Mouse (Mus musculus): ENCODE measurements around the gene Slc7a4.

The Slc7a4 gene

DNA sequence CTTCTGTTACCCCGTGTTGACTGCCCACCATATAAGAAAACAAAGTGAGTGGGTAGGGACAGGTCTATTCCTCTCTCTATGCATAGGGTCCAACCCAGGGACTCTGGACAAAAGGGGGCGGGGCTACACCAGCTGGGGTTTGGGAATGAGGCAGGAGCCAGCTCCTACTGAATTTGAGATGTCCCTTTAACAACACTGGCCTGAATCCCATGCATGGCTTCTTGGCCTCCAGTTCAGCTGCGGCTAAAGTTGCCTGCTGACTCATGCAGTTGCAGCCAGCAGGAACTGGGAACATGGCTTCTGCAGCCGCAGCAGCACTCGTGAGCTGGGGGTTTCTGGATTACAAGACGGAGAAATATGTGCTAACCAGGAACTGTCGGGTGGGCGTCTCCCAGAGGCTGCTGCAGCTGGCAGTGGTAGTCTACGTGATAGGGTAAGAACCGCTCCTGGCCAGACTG, 21.2 kb downstream of the Slc7a4 start, which contains the start of gene P2rx6:
Gene P2rx6, plus strand, starts transcription at position 135 of the 458 bp plus-strand sequence.
- peak; percentile 65 for DNase-seq (ENCODE audit: low spot score)

DNA sequence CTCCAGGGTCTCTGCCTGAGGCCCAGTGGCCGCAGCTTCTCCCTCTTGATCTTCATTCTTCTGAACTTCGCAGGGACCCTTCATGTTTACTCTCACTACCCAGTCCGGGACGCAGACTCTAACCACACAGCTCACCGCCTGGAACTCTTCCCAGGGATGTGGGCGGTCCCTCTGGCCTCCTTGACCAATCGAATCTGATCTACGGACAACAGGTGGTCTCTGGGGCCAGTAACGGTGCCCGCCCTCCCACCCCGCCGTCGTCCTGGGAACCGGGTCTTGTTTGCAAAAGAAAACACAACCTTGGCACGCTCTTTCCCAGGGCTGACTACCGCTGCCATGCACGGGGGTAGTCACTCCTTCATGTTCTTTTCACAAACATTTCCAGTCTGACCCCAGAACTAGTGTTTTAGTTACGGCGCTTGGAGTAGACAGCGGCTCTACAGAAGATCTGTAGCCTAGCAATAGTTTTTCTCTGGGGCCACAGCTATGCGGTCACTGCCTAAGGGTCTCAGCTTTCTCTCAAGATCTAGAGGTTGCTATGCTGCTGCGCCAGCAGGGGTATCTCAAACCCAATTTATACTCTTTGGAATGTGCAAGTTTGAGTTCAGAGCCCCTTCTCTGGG, 21.8 kb downstream of the Slc7a4 start, which contains the start of gene Lrrc74b:
Gene Lrrc74b, minus strand, starts transcription at position 120 of the 623 bp plus-strand sequence.
- peak; percentile 82 for DNase-seq (ENCODE audit: low spot score)

DNA sequence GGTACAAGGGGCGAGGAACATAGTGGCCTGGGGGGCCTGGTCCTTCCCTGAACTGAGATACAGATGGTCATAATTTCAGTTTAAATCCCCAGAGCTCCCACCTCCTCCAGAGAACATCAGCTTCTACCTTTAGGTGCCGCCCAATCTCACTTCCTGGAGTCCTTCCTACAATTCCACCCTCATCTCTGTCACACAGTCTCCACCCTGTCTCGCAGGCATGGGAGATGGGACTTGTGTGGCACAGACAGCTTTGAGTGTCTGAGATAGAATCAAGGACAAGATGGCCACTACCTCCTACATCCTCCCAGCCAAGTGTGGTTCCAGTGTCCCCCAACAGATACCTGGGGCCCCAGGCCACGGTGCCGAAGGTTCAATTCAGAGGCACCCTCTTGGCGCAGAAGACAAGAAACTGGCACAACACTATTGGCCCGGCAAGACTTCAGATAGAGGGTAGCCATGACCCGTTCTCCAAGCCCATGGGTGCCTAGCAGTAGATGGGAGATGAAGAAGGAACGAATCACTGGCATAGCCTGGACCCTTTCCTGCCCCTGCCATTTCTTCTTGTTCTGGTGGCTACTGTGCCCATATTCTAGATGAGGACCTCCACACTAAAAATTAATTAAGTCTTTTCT, 23.5 kb downstream of the Slc7a4 start:
- no peak for DNase-seq (ENCODE audit: low spot score)

DNA sequence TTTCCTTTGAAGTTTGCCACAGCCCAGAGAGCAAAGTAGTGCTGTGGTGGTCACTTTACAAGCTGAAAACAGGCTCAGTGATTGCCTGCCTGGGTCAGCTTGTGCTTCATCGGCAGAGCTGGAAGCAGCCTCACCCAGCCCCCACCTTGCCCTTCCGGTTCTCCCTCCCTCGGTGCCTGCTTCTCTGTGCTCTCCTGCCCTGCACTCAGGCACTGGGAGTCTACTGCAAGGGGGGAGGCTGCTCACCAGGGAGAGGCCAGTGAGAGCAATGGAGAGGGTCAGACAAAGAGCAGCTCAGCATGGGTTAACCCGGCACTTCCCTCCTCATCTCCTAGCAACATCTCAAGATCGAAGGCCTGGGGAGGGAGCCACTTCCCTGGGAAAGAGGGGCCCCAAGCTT, 24.2 kb downstream of the Slc7a4 start:
- peak; percentile 39 for DNase-seq (ENCODE audit: low spot score)

DNA sequence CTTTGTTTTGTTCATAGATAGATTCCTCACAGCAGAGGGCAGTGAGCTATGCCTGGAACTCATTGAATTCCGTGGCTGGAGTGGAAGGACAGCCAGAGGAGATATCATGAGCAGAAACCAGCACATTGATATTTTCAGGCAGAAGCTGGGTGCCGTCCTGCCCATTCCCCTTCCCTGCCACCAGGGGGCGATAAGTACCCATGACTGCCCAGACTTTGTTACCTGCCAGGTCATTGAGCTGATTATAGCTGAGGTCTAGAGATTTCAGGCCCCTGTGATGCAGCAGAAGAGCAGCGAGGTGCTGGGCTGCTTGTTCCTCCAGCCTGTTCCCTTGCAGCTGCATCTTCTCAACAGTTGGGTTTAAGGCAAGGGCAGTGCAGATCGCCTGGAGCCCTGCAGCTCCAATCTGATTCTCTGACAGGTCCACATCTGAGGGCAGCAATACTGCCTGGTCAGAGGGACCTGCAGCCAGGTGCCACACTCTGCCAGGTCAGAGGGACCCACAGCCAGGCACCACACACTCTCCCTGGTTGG, 25.0 kb downstream of the Slc7a4 start:
- peak; percentile 85 for DNase-seq (ENCODE audit: low spot score)

DNA sequence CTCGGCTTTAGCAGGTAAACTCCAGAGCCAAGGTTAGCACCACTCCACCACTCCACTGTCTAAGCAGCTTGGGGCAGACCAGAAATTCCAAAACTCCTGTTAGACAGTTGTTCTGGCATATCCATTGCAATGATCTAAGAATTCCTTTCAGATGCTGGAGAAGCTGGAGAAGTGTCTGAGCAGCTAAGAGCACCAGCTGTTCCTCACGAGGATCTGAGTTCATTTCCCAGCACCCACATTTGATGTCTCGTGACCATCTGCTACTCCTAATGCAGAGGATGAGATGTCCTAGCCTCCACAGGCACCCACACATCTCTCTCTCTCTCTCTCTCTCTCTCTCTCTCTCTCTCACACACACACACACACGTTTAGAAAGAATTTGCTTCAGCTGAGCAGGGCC, 26.1 kb downstream of the Slc7a4 start:
- no peak for DNase-seq (ENCODE audit: low spot score)

DNA sequence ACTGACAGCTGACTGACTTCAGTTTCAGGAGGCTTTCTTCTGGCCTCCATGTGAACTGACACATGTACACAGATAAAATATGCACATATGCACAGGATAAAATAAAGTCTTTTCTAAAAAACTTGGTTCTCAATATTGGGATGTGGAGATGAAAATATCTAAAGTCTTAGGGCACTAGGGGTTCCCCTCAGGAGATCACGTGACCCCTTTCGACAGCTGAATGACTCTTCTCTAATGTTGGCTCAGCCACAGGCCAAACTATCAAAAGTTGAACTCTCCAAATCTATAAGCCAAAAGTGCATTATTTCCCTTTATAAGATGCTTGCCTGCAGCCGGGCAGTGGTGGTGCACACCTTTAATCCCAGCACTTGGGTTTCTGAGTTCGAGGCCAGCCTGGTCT, 26.8 kb downstream of the Slc7a4 start:
- no peak for DNase-seq (ENCODE audit: low spot score)

DNA sequence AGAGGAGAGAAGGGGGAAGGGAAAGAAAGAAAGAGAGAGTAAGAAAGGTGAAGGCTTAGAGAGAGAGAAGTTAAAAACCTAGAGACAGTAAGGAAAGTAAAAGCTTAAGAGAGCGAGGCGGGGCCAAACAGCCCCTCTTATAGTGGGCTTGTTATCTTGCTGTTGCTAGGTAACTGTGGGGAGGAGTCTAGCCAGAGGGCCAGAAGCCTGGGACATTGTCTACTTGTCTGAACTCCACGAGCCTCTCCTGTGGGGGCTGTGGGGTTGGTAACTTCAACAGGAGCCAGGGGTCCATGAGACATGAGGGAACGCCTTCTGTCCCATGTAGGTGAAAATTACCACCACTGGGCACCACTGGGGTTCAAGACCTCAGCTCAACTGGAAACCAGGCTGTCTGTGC, 28.3 kb downstream of the Slc7a4 start:
- DNase-seq (ENCODE audit: low spot score), result peak; percentile 57

DNA sequence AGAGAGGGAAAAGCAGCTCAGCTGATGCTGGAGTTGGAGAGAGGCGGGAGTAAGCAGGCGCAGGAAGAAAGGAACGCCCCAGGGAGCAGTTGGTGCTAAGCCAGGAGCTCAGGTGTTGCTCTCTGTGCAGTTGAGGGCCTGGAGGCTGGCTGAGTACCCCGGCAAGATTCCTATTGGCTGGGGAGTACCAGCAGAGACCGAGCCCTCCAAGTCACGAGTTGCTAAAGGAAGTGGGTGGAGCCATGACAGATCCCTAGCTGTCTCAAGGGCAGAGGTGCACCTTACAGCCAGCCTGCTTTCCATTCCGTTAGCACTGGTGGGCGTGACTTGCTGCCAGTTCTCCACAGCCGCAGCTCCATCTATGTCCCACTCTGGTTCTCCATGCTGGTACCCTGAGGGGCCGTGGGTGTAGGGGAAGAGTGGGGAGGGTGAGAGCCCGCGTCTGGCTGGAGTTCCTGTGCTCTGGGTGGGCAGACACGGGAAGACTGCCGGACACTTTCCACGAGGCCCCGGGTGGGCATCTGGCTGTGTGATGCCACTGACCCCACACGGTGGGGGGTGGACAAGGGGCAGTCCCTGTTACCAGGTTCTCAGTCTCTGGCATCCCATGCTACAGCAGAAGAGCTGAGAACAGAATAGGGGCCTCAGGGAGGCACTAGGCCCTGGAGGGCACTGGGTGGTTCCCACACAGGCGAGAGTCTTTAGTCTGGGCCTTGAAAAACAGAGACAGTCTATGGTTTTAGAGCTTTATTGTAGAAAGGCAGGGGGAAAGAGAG, 28.9 kb downstream of the Slc7a4 start:
- peak; percentile 61 for DNase-seq (ENCODE audit: low spot score)

DNA sequence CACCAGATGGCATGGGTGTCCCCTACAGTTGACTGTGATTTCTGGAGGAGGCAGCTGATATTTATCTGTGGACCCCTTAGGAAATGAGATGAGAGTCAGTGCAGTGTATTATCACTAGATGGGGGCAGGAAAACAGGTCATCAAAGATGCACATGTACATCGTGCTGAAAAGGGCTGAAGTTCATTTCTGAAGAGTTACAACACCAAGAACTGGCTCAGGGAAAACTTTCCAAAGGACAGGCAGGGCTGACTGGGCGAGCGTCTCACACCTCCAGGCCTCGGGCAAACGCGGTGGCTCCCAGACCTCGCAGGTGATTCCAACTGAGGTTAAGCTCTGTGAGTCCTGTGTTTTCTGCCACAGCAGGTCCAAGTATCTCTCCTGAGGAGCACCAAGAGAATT, 30.2 kb downstream of the Slc7a4 start:
- DNase-seq (ENCODE audit: low spot score), result no peak

DNA sequence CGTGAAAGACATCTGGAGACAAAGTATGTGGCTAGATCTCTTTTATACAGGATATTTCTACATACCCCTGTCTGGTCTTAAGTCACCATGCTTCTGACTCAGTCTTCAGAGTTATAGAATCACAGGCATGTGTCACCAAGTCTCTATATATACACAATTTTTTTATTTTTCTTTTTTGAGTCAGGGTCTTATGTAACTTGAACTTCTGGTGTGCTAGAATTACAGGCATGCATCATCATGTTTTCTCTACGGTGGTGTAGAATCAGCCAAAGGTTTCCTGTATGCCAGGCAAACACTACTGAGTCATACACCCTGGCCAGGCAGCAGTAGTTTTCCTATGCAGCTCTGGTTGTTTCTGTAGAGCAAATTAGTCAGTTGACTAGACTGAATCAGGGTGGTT, 40.4 kb downstream of the Slc7a4 start:
- no peak for DNase-seq (ENCODE audit: low spot score)

DNA sequence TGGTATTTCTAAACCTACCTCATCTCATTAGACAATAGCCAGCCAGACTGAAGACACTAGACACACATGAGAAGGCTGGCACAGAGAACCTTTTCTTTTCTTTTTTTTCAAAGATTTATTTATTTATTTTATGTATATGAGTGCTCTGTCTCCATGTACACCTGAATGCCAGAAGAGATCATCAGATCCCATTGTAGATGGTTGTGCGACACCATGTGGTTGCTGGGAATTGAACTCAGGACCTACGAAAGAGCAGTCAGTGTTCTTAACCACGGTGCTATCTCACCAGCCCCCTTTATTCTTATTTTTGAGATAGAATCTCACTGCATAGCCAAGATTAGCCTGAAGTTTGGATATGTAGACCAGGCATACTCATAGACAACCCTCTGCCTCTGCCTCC, 46.4 kb downstream of the Slc7a4 start:
- no peak for DNase-seq (ENCODE audit: low spot score)

DNA sequence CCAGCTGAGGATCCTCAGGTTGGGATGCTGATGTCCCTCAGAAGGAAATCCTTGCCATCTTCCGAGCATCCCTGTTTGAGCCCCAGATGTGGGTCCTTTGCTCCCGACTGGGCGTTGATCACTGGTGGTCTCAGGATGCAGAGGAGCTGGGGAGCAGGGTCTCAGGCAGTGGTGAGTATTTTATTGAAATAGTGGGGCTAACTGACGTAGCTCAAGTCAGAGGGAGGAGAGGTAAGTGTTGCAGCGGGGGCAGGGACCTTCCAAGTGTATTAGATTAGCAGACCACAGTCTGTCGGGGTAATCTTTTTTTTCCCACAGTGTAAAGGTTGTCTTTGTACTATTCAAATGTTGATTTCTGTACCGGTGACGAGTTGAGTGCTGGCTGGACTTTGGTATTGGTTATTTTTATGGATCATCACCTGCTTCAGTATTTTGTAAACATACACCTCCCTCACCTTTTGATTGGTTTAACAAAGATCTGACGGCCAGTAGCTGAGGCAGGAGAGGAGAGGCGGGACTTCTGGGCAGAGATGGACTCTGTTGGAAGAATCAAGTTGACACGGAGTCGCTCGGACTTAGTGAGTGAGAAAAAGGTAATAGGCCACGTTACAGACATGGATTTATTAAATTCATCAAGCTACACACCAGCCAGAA, 50.2 kb downstream of the Slc7a4 start:
- DNase-seq (ENCODE audit: low spot score), result no peak

DNA sequence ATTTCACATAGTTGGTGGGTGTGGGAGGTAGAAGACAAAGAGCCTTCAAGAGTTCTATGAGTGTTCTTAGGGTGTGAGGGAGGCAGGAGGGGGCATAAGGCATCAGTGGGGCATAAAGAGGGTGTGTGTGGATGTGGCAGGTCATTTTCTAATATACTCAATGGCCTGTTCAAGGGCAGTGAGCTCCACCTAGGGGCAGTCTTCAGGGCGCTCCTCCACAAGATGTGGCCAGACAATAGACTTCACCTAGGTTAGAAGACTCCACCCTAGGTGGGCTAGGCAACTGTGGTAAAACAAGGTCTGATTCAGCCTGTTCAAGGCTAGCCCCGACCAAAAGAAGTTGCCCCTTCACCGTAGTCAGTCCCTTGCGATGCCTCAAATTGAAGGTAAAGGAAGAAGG, 50.7 kb downstream of the Slc7a4 start:
- peak; percentile 45 for DNase-seq (ENCODE audit: low spot score)

DNA sequence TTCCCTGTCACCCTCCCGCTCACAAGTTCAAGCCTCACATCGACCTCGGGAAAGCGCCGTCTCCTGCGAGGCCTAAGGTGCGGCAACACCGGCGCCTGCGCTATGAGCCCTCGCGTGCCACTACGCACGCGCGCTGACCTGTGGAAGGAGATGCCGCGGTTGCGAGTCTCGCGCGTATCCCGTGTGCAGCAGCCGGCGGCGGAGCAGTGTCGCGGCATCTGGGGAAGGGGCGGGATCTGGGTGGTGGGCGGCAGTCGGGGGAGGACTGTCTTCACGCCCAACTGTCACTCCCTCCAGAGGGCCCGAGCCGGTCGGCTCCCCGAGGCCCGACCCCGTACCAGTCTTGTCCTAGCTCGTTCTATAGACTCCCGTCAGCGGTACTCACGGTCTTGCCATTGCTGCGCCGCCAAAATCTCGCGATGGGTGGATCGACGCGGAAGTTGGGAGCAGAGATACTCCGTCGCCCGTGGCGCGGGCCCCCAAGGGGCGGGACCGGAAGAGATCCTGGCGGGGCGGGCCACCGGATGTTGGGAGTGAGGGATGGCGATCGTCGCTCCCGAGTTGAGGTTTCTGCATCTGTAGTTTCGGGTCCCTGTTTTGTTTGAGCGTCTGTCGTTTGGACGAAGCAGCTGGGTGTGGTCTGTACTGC, 52.2 kb downstream of the Slc7a4 start, which contains the start of gene Thap7:
Gene Thap7, minus strand, starts transcription at position 497 of the 649 bp plus-strand sequence.
- DNase-seq (ENCODE audit: low spot score), result peak; percentile 96

DNA sequence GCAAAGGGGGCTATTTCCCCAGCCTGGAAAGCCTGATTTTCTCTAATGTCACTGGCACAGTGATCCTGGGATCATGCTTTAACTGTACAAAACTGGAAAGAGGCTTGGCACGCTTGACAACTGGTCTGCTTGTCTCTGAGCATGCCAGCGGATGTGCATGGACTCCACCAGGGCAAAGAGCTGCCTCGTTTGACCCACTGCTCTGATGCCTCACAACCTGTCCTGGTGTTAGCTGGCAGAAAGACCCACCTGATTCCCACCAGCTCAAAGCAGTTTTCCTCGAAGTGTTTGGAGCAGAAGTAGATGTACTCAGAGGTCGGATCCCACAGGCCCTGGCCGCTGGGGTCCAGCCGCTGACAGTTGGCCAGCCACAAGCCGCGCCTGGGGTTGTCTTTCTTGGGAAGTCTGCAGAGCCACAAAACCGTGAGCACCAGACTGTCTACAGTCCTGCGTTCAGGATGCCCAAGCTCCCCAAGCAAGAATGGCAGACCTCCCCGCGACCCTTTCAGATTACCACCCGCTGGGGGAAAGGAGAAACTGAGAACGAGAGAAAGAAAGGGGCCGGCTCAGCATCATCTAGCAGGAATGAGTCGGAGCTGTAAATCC, 52.9 kb downstream of the Slc7a4 start:
- no peak for DNase-seq (ENCODE audit: low spot score)

DNA sequence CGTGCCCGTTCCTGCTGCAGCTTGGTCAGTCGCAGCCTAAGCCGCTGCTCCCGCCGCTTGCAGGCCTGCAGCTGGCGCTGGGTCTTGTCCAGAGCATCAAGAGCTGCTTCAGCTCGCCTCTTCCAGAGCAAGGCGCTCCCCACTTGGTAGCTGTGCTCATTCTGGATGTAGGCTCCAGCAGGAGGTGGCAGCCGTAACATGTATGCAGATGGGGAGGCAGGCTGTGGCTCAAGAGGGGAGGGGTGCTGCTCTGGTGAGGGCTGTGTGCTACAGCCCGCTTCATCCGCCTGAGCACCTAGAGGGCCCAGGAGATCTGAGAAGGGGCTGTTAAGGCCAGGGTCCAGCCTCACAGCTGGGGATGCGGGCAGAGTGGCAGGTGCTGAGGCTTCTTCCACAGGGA, 54.7 kb downstream of the Slc7a4 start:
- no peak for DNase-seq (ENCODE audit: low spot score)

DNA sequence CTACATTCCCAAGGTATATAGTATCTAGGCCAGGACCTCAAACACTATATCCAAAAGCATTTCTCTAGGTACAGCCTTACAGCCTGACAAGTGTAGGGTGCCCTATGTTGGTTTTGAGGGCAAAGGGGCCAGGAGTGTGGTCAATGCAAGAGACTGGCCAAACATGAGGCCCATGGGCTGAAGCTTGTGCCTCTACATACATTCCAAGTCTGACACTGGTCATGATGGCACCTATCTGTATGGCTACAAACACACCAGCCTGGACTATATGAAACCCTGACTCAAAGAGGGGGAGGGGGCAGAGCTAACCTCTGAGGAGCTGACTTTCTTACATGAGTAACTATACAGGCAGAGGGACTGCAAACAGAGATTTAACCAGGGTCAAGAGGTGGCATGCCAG, 55.4 kb downstream of the Slc7a4 start:
- no peak for DNase-seq (ENCODE audit: low spot score)

DNA sequence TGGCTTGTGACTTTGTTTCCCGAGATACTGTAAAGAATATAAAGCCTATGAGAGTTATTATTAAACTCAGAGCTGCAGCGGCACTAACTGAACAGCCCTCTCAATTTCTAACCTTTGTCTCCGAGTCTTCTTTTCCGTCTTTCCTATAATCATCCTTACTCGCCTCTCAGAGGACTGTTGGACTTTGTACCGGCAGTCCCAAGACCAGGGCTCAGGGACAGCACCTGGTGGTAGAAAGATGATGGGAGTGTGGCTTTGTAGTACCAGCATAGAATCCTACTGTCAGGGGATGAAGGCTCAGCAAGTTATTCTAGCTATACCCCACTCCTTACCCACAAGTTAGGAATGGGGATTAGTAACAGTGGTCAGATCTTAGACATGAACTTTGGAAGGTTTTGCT, 56.8 kb downstream of the Slc7a4 start:
- DNase-seq (ENCODE audit: low spot score), result no peak

DNA sequence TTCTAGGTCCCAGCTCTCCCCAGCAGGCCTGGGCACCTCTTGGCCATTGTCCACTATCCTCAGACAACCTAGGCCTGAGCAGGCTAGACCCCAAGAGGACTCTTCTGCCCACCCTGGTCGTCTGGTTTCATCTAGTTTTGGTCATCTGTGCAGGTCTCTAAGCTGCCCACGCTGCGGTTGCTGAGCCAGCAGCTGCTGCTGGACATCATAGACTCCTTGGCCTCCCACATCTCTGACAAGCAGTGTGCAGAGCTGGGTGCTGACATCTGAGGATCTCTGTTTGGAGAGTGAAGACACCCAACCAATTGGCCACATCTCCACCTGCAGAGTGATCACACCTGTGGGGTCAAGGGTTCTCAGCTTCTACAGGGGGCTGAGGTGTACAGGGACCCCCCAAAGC, 57.5 kb downstream of the Slc7a4 start:
- no peak for DNase-seq (ENCODE audit: low spot score)

DNA sequence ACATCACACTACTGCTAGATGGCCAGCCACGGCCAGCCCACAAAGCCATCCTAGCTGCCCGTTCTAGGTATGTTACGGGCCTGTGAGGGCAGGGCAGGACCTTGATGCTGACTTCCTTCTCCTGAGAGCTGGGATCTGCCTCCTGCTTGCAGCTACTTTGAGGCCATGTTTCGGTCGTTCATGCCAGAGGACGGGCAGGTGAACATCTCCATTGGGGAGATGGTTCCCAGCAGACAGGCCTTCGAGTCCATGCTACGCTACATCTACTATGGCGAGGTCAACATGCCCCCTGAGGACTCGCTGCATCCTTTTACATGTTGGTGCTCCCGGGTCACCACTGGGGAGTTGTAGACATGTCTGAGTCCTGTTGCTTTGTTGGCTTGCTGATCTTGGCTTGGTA, 58.9 kb downstream of the Slc7a4 start:
- no peak for DNase-seq (ENCODE audit: low spot score)

Data from retina, embryonic 14.5 days (tissue).